8 mouse cellular contexts compared by ENCODE assay signal in genomic region chr6:83053136-83053960, GRCm38 (mm10). TPM values are rescaled to one million over a fixed set of nuclear protein-coding genes. Genes with fewer than 3 reads are reported as not detected.
DNase-seq lines count a peak whose midpoint lies in the region; ATAC-seq and TF ChIP-seq lines count a peak whose summit lies in the region.

No protein-coding gene starts in this region.

- peak overlapping the region; percentile 89 for H3K4me2 ChIP-seq in embryonic facial prominence, embryonic 15.5 days (replicated peaks)
- H3K4me2 ChIP-seq in liver, postnatal 0 days (ENCODE audit: low read depth, low read length) = peak overlapping the region; percentile 99
- peak overlapping the region; percentile 95 for H3K4me2 ChIP-seq in neural tube, embryonic 14.5 days (ENCODE audit: low read depth, low read length)

- H3K9ac ChIP-seq in embryonic facial prominence, embryonic 15.5 days = peak overlapping the region; percentile 95
- H3K9ac ChIP-seq in liver, postnatal 0 days (replicated peaks) = peak overlapping the region; percentile 95
- peak overlapping the region; percentile 74 for H3K9ac ChIP-seq in neural tube, embryonic 14.5 days (replicated peaks; ENCODE audit: low read depth, low read length)

- H3K9me3 ChIP-seq in embryonic facial prominence, embryonic 15.5 days (replicated peaks) = no peaks in the 10 kb centered on the region
- no peaks in the 10 kb centered on the region for H3K9me3 ChIP-seq in liver, postnatal 0 days (ENCODE audit: low read length)
- no peaks in the 10 kb centered on the region for H3K9me3 ChIP-seq in neural tube, embryonic 14.5 days (ENCODE audit: control insufficient read depth, low read length)

- WGBS in embryonic facial prominence, embryonic 15.5 days = under 1% methylated on average over 26 of the region's 26 CpGs
- WGBS in liver, postnatal 0 days (ENCODE audit: insufficient replicate concordance) = 2% methylated on average over 26 of the region's 26 CpGs
- 3% methylated on average over 26 of the region's 26 CpGs for WGBS in neural tube, embryonic 14.5 days

- H3K36me3 ChIP-seq in embryonic facial prominence, embryonic 15.5 days = peaks cover 33% of the 10 kb centered on the region
- H3K36me3 ChIP-seq in liver, postnatal 0 days (replicated peaks; ENCODE audit: insufficient read depth, low read length) = peaks cover 32% of the 10 kb centered on the region
- H3K36me3 ChIP-seq in neural tube, embryonic 14.5 days (ENCODE audit: control insufficient read depth, insufficient read depth, low read length) = peaks cover 18% of the 10 kb centered on the region

- H3K4me1 ChIP-seq in embryonic facial prominence, embryonic 15.5 days = peaks cover 27% of the 10 kb centered on the region
- H3K4me1 ChIP-seq in liver, postnatal 0 days (ENCODE audit: insufficient read depth) = peaks cover 23% of the 10 kb centered on the region
- H3K4me1 ChIP-seq in neural tube, embryonic 14.5 days (ENCODE audit: control insufficient read depth, insufficient read depth, low read length) = peaks cover 24% of the 10 kb centered on the region

- peak overlapping the region; percentile 90 for H3K27ac ChIP-seq in embryonic facial prominence, embryonic 15.5 days (replicated peaks)
- H3K27ac ChIP-seq in liver, postnatal 0 days (ENCODE audit: low read depth) = peak overlapping the region; percentile 95
- peak overlapping the region; percentile 85 for H3K27ac ChIP-seq in neural tube, embryonic 14.5 days (ENCODE audit: low read depth, low read length)

- peak overlapping the region; percentile 97 for H3K4me3 ChIP-seq in embryonic facial prominence, embryonic 15.5 days (replicated peaks)
- peak overlapping the region; percentile 92 for H3K4me3 ChIP-seq in liver, postnatal 0 days (ENCODE audit: low read depth, low read length)
- H3K4me3 ChIP-seq in neural tube, embryonic 14.5 days (ENCODE audit: low read depth, low read length) = peak overlapping the region; percentile 77

- no peak for TF ChIP-seq CTCF in liver, postnatal 0 days (IDR thresholded peaks at IDR 0.05; ENCODE audit: low read depth)

- ATAC-seq in embryonic facial prominence, embryonic 15.5 days (ENCODE audit: insufficient number of reproducible peaks, low FRiP score, low TSS enrichment, low read depth) = no peak
- ATAC-seq in liver, postnatal 0 days = no peak
- 0 out of 2 replicates have a peak, but pooled peaks have one; percentile 4 for ATAC-seq in neural tube, embryonic 14.5 days (ENCODE audit: low read depth)

- no peak for TF ChIP-seq EP300 in liver, postnatal 0 days (IDR thresholded peaks at IDR 0.05; ENCODE audit: low read depth)

- no peaks in the 10 kb centered on the region for H3K27me3 ChIP-seq in embryonic facial prominence, embryonic 15.5 days
- H3K27me3 ChIP-seq in liver, postnatal 0 days (ENCODE audit: insufficient read depth, low read length) = no peaks in the 10 kb centered on the region
- no peaks in the 10 kb centered on the region for H3K27me3 ChIP-seq in neural tube, embryonic 14.5 days (ENCODE audit: control insufficient read depth, insufficient read depth, low read length)

- peak; percentile 48 for DNase-seq in layer of hippocampus, adult 11-12 months (ENCODE audit: low spot score)
- no peak for DNase-seq in layer of hippocampus, adult 9-10 months (ENCODE audit: low spot score)
- DNase-seq in T-cell, adult 2 months (ENCODE audit: low spot score) = peak; percentile 36
- DNase-seq in induced T-regulatory cell, adult 2 months (ENCODE audit: low read depth) = peak; percentile 77
- DNase-seq in liver, postnatal 0 days = peak; percentile 58
- no peak for DNase-seq in gastrocnemius, adult 18-20 months (ENCODE audit: low spot score)

RNA-seq across cellular contexts. Expression of gene Aup1, which starts 1.0 kb away (rescaled TPM):
- polyA plus RNA-seq in embryonic facial prominence, embryonic 15.5 days (2015; fragmentation: Nextera tagmentation; extraction: Ambion mirVana) = 198 and 201 TPM in 2 replicates
- polyA plus RNA-seq in liver, postnatal 0 days (2015; fragmentation: Nextera tagmentation; extraction: Ambion mirVana) = 175 and 180 TPM in 2 replicates
- 122 and 123 TPM in 2 replicates for polyA plus RNA-seq in neural tube, embryonic 14.5 days (2014; fragmentation: Nextera tagmentation; extraction: Ambion mirVana)
- total RNA-seq in gastrocnemius, adult 18-20 months (2021) = 100 to 1,000 TPM in 1 of 2 experiments, 10 to 100 TPM in 1; 94.0 to 101 TPM

RNA-seq across cellular contexts. Expression of gene Htra2, which starts 1.7 kb away (rescaled TPM):
- polyA plus RNA-seq in embryonic facial prominence, embryonic 15.5 days (2015; fragmentation: Nextera tagmentation; extraction: Ambion mirVana) = 68.9 and 72.0 TPM in 2 replicates
- 33.8 and 34.7 TPM in 2 replicates for polyA plus RNA-seq in liver, postnatal 0 days (2015; fragmentation: Nextera tagmentation; extraction: Ambion mirVana)
- polyA plus RNA-seq in neural tube, embryonic 14.5 days (2014; fragmentation: Nextera tagmentation; extraction: Ambion mirVana) = 37.8 and 45.9 TPM in 2 replicates
- total RNA-seq in gastrocnemius, adult 18-20 months (2021) = 10 to 100 TPM; 15.3 to 17.4 TPM

RNA-seq across cellular contexts. Expression of gene Dqx1, which starts 4.3 kb away (rescaled TPM):
- polyA plus RNA-seq in embryonic facial prominence, embryonic 15.5 days (2015; fragmentation: Nextera tagmentation; extraction: Ambion mirVana) = 1.0 and 1.6 TPM in 2 replicates
- 7.5 and 8.2 TPM in 2 replicates for polyA plus RNA-seq in liver, postnatal 0 days (2015; fragmentation: Nextera tagmentation; extraction: Ambion mirVana)
- 0.24 and 0.54 TPM in 2 replicates for polyA plus RNA-seq in neural tube, embryonic 14.5 days (2014; fragmentation: Nextera tagmentation; extraction: Ambion mirVana)
- under 1 TPM; 0.27 to 0.45 TPM for total RNA-seq in gastrocnemius, adult 18-20 months (2021)

RNA-seq across cellular contexts. Expression of gene Tlx2, which starts 16.7 kb away (rescaled TPM):
- polyA plus RNA-seq in embryonic facial prominence, embryonic 15.5 days (2015; fragmentation: Nextera tagmentation; extraction: Ambion mirVana) = 0.51 and 0.61 TPM in 2 replicates
- not detected in 2 replicates for polyA plus RNA-seq in liver, postnatal 0 days (2015; fragmentation: Nextera tagmentation; extraction: Ambion mirVana)
- 7.1 TPM in 1 of 2 replicates, not detected in the other for polyA plus RNA-seq in neural tube, embryonic 14.5 days (2014; fragmentation: Nextera tagmentation; extraction: Ambion mirVana)
- total RNA-seq in gastrocnemius, adult 18-20 months (2021) = not detected

RNA-seq across cellular contexts. Expression of gene Loxl3, which starts 19.4 kb away (rescaled TPM):
- 19.2 and 25.4 TPM in 2 replicates for polyA plus RNA-seq in embryonic facial prominence, embryonic 15.5 days (2015; fragmentation: Nextera tagmentation; extraction: Ambion mirVana)
- 1.2 and 1.7 TPM in 2 replicates for polyA plus RNA-seq in liver, postnatal 0 days (2015; fragmentation: Nextera tagmentation; extraction: Ambion mirVana)
- polyA plus RNA-seq in neural tube, embryonic 14.5 days (2014; fragmentation: Nextera tagmentation; extraction: Ambion mirVana) = 4.2 and 6.1 TPM in 2 replicates
- total RNA-seq in gastrocnemius, adult 18-20 months (2021) = 1 to 10 TPM; 1.2 to 1.4 TPM

Comparison
In these comparisons a context has a peak if more than half of its experiments do, and no peak if none do; other contexts are left out.
1. DNase-seq: peak in layer of hippocampus, adult 11-12 months (single experiment), T-cell, adult 2 months (single experiment), induced T-regulatory cell, adult 2 months (single experiment) and liver, postnatal 0 days (single experiment); none in layer of hippocampus, adult 9-10 months (single experiment) and gastrocnemius, adult 18-20 months (single experiment).
2. Peak in every context shown above with its lines, with median percentiles within 50 percentile points of each other: H3K27ac ChIP-seq, H3K4me2 ChIP-seq, H3K4me3 ChIP-seq and H3K9ac ChIP-seq.